Mouse (Mus musculus): Measurements from ENCODE around the gene Cops3. TPM values are rescaled to one million over a fixed set of nuclear protein-coding genes. Genes with fewer than 3 reads are reported as not detected.

The Cops3 gene
- total and polyA plus RNA-seq, 3 experiments = 180 to 198 TPM; not detected in 1

GRCm38 (mm10) chr11:59809071-59809669, 30.5 kb downstream of the Cops3 start (continued):
- TF ChIP-seq ETS1 (IDR thresholded peaks at IDR 0.05; ENCODE audit: low read depth, low read length) = peak; percentile 90
- no peak for TF ChIP-seq GABPA (IDR thresholded peaks at IDR 0.05; ENCODE audit: low read depth, low read length)
- TF ChIP-seq TBP (IDR thresholded peaks at IDR 0.05; ENCODE audit: low read depth, low read length) = peak; percentile 26; the same call in 1 of the 2 replicates
- TF ChIP-seq SMC3 (IDR thresholded peaks at IDR 0.05; ENCODE audit: low read depth, low read length) = peak; percentile 10; the same call in 1 of the 2 replicates

- Histone ChIP-seq H3K27me3 (ENCODE audit: control insufficient read depth in 1 of 2, insufficient read depth in 2 of 2, low read length in 2 of 2) (no peaks in the 10 kb centered on the region), H3K27ac (ENCODE audit: control insufficient read depth, low read depth, low read length) (peak overlapping the region; percentile 21)
These were observed 31.3 kb downstream of the Cops3 start for GRCm38 (mm10) chr11:59808170-59808960.

GRCm38 (mm10) chr11:59805656-59806055, 34.0 kb downstream of the Cops3 start:
- H3K79me2 ChIP-seq (ENCODE audit: control insufficient read depth, insufficient read depth, low read length, poor library complexity) = peaks cover 17% of the 10 kb centered on the region
- TF ChIP-seq BHLHE40 (IDR thresholded peaks at IDR 0.05; ENCODE audit: borderline replicate concordance, low read depth, low read length) (no peak), JUND (IDR thresholded peaks at IDR 0.05; ENCODE audit: low read depth, low read length) (no peak), EP300 (IDR thresholded peaks at IDR 0.05; ENCODE audit: low read depth in 1 of 2, low read length in 2 of 2) (no peak), ZMIZ1 (IDR thresholded peaks at IDR 0.05; ENCODE audit: low read depth, low read length) (no peak), MAFK (IDR thresholded peaks at IDR 0.05; ENCODE audit: borderline replicate concordance, low read depth, low read length) (no peak), ZC3H11A (IDR thresholded peaks at IDR 0.05; ENCODE audit: low read depth, low read length) (no peak), CHD1 (IDR thresholded peaks at IDR 0.05; ENCODE audit: low read depth, low read length) (no peak), RAD21 (IDR thresholded peaks at IDR 0.05; ENCODE audit: low read depth, low read length) (no peak), POLR2AphosphoS2 (IDR thresholded peaks at IDR 0.05; ENCODE audit: low read length) (no peak)
- no peak overlapping the region for H3K4me3 ChIP-seq (ENCODE audit: control insufficient read depth in 1 of 2, insufficient read depth in 1 of 2, low read depth in 2 of 2, low read length in 2 of 2)
- H3K4me1 ChIP-seq (ENCODE audit: control insufficient read depth in 1 of 2, insufficient read depth in 2 of 2, low read length in 2 of 2) = peaks cover 0 to 6% of the 10 kb centered on the region in 2 experiments; a peak in 2 of 4 replicates
- peaks cover 5 to 14% of the 10 kb centered on the region in 2 experiments for H3K36me3 ChIP-seq (ENCODE audit: control insufficient read depth in 1 of 2, insufficient read depth in 2 of 2, low read length in 2 of 2)
- DNase-seq (ENCODE audit: low read depth, low spot score) = no peak
- H3K9me3 ChIP-seq (replicated peaks; ENCODE audit: insufficient read depth, low read length) = no peaks in the 10 kb centered on the region
- H3K27ac ChIP-seq (ENCODE audit: control insufficient read depth, low read depth, low read length) = no peak overlapping the region
- no peak overlapping the region for H3K9ac ChIP-seq (ENCODE audit: control insufficient read depth, low read depth, low read length, poor library complexity, severe bottlenecking)
- no peaks in the 10 kb centered on the region for H3K27me3 ChIP-seq (ENCODE audit: control insufficient read depth in 1 of 2, insufficient read depth in 2 of 2, low read length in 2 of 2)

More at GRCm38 (mm10) chr11:59808170-59808960, 31.3 kb downstream of the Cops3 start:
- Histone ChIP-seq H3K4me3 (ENCODE audit: control insufficient read depth in 1 of 2, insufficient read depth in 1 of 2, low read depth in 2 of 2, low read length in 2 of 2) (peak overlapping the region; percentile 39 to 88), H3K9me3 (replicated peaks; ENCODE audit: insufficient read depth, low read length) (no peaks in the 10 kb centered on the region), H3K9ac (ENCODE audit: control insufficient read depth, low read depth, low read length, poor library complexity, severe bottlenecking) (peak overlapping the region; percentile 28), H3K79me2 (ENCODE audit: control insufficient read depth, insufficient read depth, low read length, poor library complexity) (peaks cover 17% of the 10 kb centered on the region), H3K4me1 (ENCODE audit: control insufficient read depth in 1 of 2, insufficient read depth in 2 of 2, low read length in 2 of 2) (peaks cover 3 to 12% of the 10 kb centered on the region in 2 experiments; a peak in 3 of 4 replicates), H3K36me3 (ENCODE audit: control insufficient read depth in 1 of 2, insufficient read depth in 2 of 2, low read length in 2 of 2) (peaks cover 6 to 7% of the 10 kb centered on the region in 2 experiments)
- DNase-seq (ENCODE audit: low read depth, low spot score) = no peak
- TF ChIP-seq MXI1 (IDR thresholded peaks at IDR 0.05; ENCODE audit: low read depth, low read length) = no peak
- TF ChIP-seq SMC3 (IDR thresholded peaks at IDR 0.05; ENCODE audit: low read depth, low read length) = 0 out of 2 replicates have a peak, but pooled peaks have one; percentile 11
- no peak for TF ChIP-seq JUND (IDR thresholded peaks at IDR 0.05; ENCODE audit: low read depth, low read length)
- no peak for TF ChIP-seq MYC (IDR thresholded peaks at IDR 0.05; ENCODE audit: low read depth, low read length)
- no peak for TF ChIP-seq NELFE (IDR thresholded peaks at IDR 0.05; ENCODE audit: low read depth, low read length)
- peak in 2 of 3 experiments; percentile 7 to 39; a peak in 2 of 6 replicates for TF ChIP-seq CTCF (IDR thresholded peaks at IDR 0.05 in 2 of 3, conservative IDR thresholded peaks at IDR 0.05 in 1 of 3; ENCODE audit: control insufficient read depth in 1 of 3, insufficient read depth in 1 of 3, low read depth in 2 of 3, low read length in 3 of 3, poor library complexity in 1 of 3, severe bottlenecking in 1 of 3)

Measured in MEL (cell line).